Mouse (Mus musculus): ENCODE measurements around the gene Kri1. TPM values are rescaled to one million over a fixed set of nuclear protein-coding genes. Genes with fewer than 3 reads are reported as not detected.
"Not testable (repeated sequence)": the region's sequence is repeated elsewhere in the genome, so short reads cannot be mapped to it uniquely, and the experiment has no call there.

The Kri1 gene
- polyA plus RNA-seq, 1 experiment from 2014 or later = 16.7 TPM

GRCm38 (mm10) chr9:21329041-21329440 is 41.3 kb upstream of the Kri1 start:
- no peak overlapping the region for H3K9ac ChIP-seq (ENCODE audit: low read length)
- H3K27ac ChIP-seq (ENCODE audit: low read length) = peak overlapping the region; percentile 66
- peak; percentile 75 for ATAC-seq (ENCODE audit: low read depth)

GRCm38 (mm10) chr9:21328041-21328440 is 40.3 kb upstream of the Kri1 start:
- Histone ChIP-seq H3K27me3 (ENCODE audit: control insufficient read depth, insufficient read depth, low read depth, low read length) (no peaks in the 10 kb centered on the region), H3K4me1 (replicated peaks; ENCODE audit: control insufficient read depth, insufficient read depth, low read length) (peaks cover 29% of the 10 kb centered on the region), H3K9ac (ENCODE audit: low read length) (no peak overlapping the region), H3K4me2 (ENCODE audit: low read depth, low read length) (no peak overlapping the region), H3K4me3 (ENCODE audit: low read length) (no peak overlapping the region), H3K27ac (ENCODE audit: low read length) (no peak overlapping the region), H3K36me3 (ENCODE audit: control insufficient read depth, insufficient read depth, low read length) (0 out of 2 replicates have a peak, but pooled peaks cover 3% of the 10 kb centered on the region), H3K9me3 (ENCODE audit: control insufficient read depth, low read length) (no peaks in the 10 kb centered on the region)
- no peak for ATAC-seq (ENCODE audit: low read depth)
- WGBS = 73% methylated on average over 3 of the region's 3 CpGs

More at GRCm38 (mm10) chr9:21329041-21329440, 41.3 kb upstream of the Kri1 start:
- WGBS = 15% methylated on average over 3 of the region's 5 CpGs
- Histone ChIP-seq H3K4me1 (replicated peaks; ENCODE audit: control insufficient read depth, insufficient read depth, low read length) (peaks cover 34% of the 10 kb centered on the region), H3K4me2 (ENCODE audit: low read depth, low read length) (no peak overlapping the region), H3K27me3 (ENCODE audit: control insufficient read depth, insufficient read depth, low read depth, low read length) (no peaks in the 10 kb centered on the region), H3K4me3 (ENCODE audit: low read length) (no peak overlapping the region), H3K9me3 (ENCODE audit: control insufficient read depth, low read length) (no peaks in the 10 kb centered on the region), H3K36me3 (ENCODE audit: control insufficient read depth, insufficient read depth, low read length) (0 out of 2 replicates have a peak, but pooled peaks cover 3% of the 10 kb centered on the region)

GRCm38 (mm10) chr9:21327569-21327968 is 39.8 kb upstream of the Kri1 start:
- H3K9ac ChIP-seq (ENCODE audit: low read length) = no peak overlapping the region
- no peaks in the 10 kb centered on the region for H3K27me3 ChIP-seq (ENCODE audit: control insufficient read depth, insufficient read depth, low read depth, low read length)
- no peaks in the 10 kb centered on the region for H3K9me3 ChIP-seq (ENCODE audit: control insufficient read depth, low read length)
- H3K4me2 ChIP-seq (ENCODE audit: low read depth, low read length) = no peak overlapping the region
- H3K4me3 ChIP-seq (ENCODE audit: low read length) = no peak overlapping the region
- ATAC-seq (ENCODE audit: low read depth) = no peak
- H3K27ac ChIP-seq (ENCODE audit: low read length) = peak overlapping the region; percentile 43; the same call in 1 of the 2 replicates
- WGBS = 66% methylated on average over 3 of the region's 3 CpGs
- 0 out of 2 replicates have a peak, but pooled peaks cover 3% of the 10 kb centered on the region for H3K36me3 ChIP-seq (ENCODE audit: control insufficient read depth, insufficient read depth, low read length)
- H3K4me1 ChIP-seq (replicated peaks; ENCODE audit: control insufficient read depth, insufficient read depth, low read length) = peaks cover 27% of the 10 kb centered on the region

GRCm38 (mm10) chr9:21324269-21324668 is 36.5 kb upstream of the Kri1 start:
- no peak for ATAC-seq (ENCODE audit: low read depth)
- Histone ChIP-seq H3K4me2 (ENCODE audit: low read depth, low read length) (no peak overlapping the region), H3K4me1 (replicated peaks; ENCODE audit: control insufficient read depth, insufficient read depth, low read length) (peaks cover 27% of the 10 kb centered on the region), H3K27me3 (ENCODE audit: control insufficient read depth, insufficient read depth, low read depth, low read length) (no peaks in the 10 kb centered on the region), H3K4me3 (ENCODE audit: low read length) (no peak overlapping the region), H3K36me3 (ENCODE audit: control insufficient read depth, insufficient read depth, low read length) (0 out of 2 replicates have a peak, but pooled peaks cover 3% of the 10 kb centered on the region), H3K9ac (ENCODE audit: low read length) (no peak overlapping the region), H3K9me3 (ENCODE audit: control insufficient read depth, low read length) (no peaks in the 10 kb centered on the region), H3K27ac (ENCODE audit: low read length) (no peak overlapping the region)
- 81% methylated on average over 11 of the region's 11 CpGs for WGBS

- H3K4me2 ChIP-seq (ENCODE audit: low read depth, low read length); H3K9ac ChIP-seq (ENCODE audit: low read length); H3K27ac ChIP-seq (ENCODE audit: low read length); ATAC-seq (ENCODE audit: low read depth); H3K27me3 ChIP-seq (ENCODE audit: control insufficient read depth, insufficient read depth, low read depth, low read length); H3K36me3 ChIP-seq (ENCODE audit: control insufficient read depth, insufficient read depth, low read length); H3K4me3 ChIP-seq (ENCODE audit: low read length); H3K9me3 ChIP-seq (ENCODE audit: control insufficient read depth, low read length): not testable (repeated sequence)
- H3K4me1 ChIP-seq (replicated peaks; ENCODE audit: control insufficient read depth, insufficient read depth, low read length) = peaks cover 23% of the 10 kb centered on the region
- 86% methylated on average over 7 of the region's 8 CpGs for WGBS
These were observed 35.1 kb upstream of the Kri1 start for GRCm38 (mm10) chr9:21322917-21323297.

DNA sequence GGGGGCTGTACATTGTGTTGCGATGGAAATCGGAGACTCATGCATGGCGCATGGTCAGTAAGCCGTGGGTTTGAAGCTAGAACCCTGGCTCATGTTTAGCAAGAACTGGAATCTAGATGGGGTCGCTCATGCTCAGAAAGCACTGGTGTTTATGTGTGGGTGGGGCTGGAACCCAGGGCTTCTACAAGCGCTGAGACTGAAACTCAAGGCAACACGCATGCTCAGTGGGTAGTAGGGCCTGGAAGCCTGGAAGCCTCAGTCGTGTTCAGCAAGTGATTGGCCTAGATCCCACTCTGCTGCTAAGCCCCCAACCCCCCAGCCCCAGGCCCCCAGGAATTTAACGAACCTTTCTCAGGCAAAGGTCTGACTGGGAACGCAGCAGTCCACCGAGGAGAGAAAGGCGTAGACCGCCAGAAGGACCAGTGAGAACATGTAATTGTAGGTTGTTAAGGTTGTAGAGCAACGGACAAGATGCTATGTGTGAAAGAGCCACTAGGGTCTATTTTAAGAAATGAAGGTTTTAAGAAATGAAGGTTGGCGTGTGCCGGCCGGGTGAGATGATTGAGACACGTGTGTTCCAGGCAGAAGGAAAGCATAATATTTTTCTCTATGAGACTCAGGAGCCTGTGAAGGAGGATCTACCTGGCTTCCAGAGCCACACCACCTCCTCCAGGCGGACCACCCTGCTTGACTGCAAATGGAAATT is 34.6 kb upstream of the Kri1 start:
- 0 out of 2 replicates have a peak, but pooled peaks cover 3% of the 10 kb centered on the region for H3K36me3 ChIP-seq (ENCODE audit: control insufficient read depth, insufficient read depth, low read length)
- no peaks in the 10 kb centered on the region for H3K9me3 ChIP-seq (ENCODE audit: control insufficient read depth, low read length)
- H3K4me1 ChIP-seq (replicated peaks; ENCODE audit: control insufficient read depth, insufficient read depth, low read length) = peaks cover 18% of the 10 kb centered on the region
- H3K27ac ChIP-seq (ENCODE audit: low read length) = no peak overlapping the region
- WGBS = 76% methylated on average over 19 of the region's 19 CpGs
- H3K4me2 ChIP-seq (ENCODE audit: low read depth, low read length) = peak overlapping the region; percentile 94
- H3K4me3 ChIP-seq (ENCODE audit: low read length) = peak overlapping the region; percentile 89; the same call in 1 of the 2 replicates
- no peaks in the 10 kb centered on the region for H3K27me3 ChIP-seq (ENCODE audit: control insufficient read depth, insufficient read depth, low read depth, low read length)
- H3K9ac ChIP-seq (ENCODE audit: low read length) = no peak overlapping the region
- ATAC-seq (ENCODE audit: low read depth) = no peak

DNA sequence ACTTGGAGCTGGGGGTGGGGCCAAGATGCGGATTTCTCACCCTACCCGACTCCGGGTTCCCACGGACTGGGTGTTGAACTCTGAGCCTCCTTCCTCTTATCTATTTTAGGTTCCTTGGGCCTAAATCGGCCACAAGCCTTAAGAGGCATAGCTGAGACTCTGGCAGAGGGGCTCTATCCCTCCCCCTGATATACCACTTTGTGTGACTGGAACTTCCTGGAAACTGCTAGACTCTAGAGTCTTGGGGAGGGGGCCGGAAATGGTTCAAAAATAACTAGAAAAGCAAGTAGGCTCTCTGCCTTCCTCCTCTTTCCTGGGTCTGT is 33.7 kb upstream of the Kri1 start:
- Histone ChIP-seq H3K4me3 (ENCODE audit: low read length) (peak overlapping the region; percentile 89), H3K9me3 (ENCODE audit: control insufficient read depth, low read length) (no peaks in the 10 kb centered on the region), H3K27ac (ENCODE audit: low read length) (peak overlapping the region; percentile 68), H3K36me3 (ENCODE audit: control insufficient read depth, insufficient read depth, low read length) (0 out of 2 replicates have a peak, but pooled peaks cover 2% of the 10 kb centered on the region), H3K4me1 (replicated peaks; ENCODE audit: control insufficient read depth, insufficient read depth, low read length) (peaks cover 18% of the 10 kb centered on the region), H3K9ac (ENCODE audit: low read length) (peak overlapping the region; percentile 81), H3K27me3 (ENCODE audit: control insufficient read depth, insufficient read depth, low read depth, low read length) (no peaks in the 10 kb centered on the region), H3K4me2 (ENCODE audit: low read depth, low read length) (peak overlapping the region; percentile 94)
- peak; percentile 28 for ATAC-seq (ENCODE audit: low read depth)
- 6% methylated on average over 6 of the region's 6 CpGs for WGBS

- Histone ChIP-seq H3K27ac (ENCODE audit: low read length) (peak within 1 kb of the TSS; percentile 68), H3K4me2 (ENCODE audit: low read depth, low read length) (peak within 1 kb of the TSS; percentile 94), H3K4me3 (ENCODE audit: low read length) (peak within 1 kb of the TSS; percentile 89), H3K9ac (ENCODE audit: low read length) (peak within 1 kb of the TSS; percentile 81), H3K4me1 (replicated peaks; ENCODE audit: control insufficient read depth, insufficient read depth, low read length) (peaks cover 18% of the 10 kb centered on the region), H3K27me3 (ENCODE audit: control insufficient read depth, insufficient read depth, low read depth, low read length) (no peaks in the 10 kb centered on the region), H3K9me3 (ENCODE audit: control insufficient read depth, low read length) (no peaks in the 10 kb centered on the region), H3K36me3 (ENCODE audit: control insufficient read depth, insufficient read depth, low read length) (no peaks in the 10 kb centered on the region)
- peak; percentile 96 for ATAC-seq (ENCODE audit: low read depth)
- WGBS = under 1% methylated on average over 52 of the region's 52 CpGs
These were observed 33.1 kb upstream of the Kri1 start, which contains the start of gene Slc44a2 for GRCm38 (mm10) chr9:21320619-21321512. Gene Slc44a2 (plus strand): TSS chr9:21320698.

- H3K9ac ChIP-seq (ENCODE audit: low read length) = peak overlapping the region; percentile 81; the same call in 1 of the 2 replicates
- peak overlapping the region; percentile 89 for H3K4me3 ChIP-seq (ENCODE audit: low read length)
- no peak overlapping the region for H3K27ac ChIP-seq (ENCODE audit: low read length)
- no peak for ATAC-seq (ENCODE audit: low read depth)
- no peaks in the 10 kb centered on the region for H3K9me3 ChIP-seq (ENCODE audit: control insufficient read depth, low read length)
- WGBS = 18% methylated on average over 4 of the region's 4 CpGs
- H3K4me1 ChIP-seq (replicated peaks; ENCODE audit: control insufficient read depth, insufficient read depth, low read length) = peaks cover 18% of the 10 kb centered on the region
- H3K4me2 ChIP-seq (ENCODE audit: low read depth, low read length) = peak overlapping the region; percentile 94
- no peaks in the 10 kb centered on the region for H3K27me3 ChIP-seq (ENCODE audit: control insufficient read depth, insufficient read depth, low read depth, low read length)
- no peaks in the 10 kb centered on the region for H3K36me3 ChIP-seq (ENCODE audit: control insufficient read depth, insufficient read depth, low read length)
These were observed 32.5 kb upstream of the Kri1 start for GRCm38 (mm10) chr9:21320280-21320618.

Measured in lung, embryonic 16.5 days (tissue).